In the genomic region with DNA sequence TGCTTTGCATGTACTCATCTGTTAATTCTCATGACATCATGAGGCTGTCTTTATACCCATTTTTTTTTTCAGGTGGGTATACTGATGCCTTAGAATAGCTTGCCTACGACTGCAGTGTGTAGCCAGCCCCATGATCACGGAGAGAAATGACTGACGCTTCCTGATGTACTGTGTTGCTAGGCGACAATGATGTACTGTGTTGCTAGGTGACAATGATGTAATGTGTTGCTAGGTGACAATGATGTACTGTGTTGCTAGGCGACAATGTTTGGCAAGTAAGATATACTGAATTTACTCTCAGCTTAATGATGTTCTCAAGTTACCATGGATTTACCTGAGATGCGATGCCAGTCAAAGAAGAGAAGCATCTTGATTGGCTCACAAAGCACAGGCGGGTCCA, we compare ENCODE assay signal across 10 mouse cellular contexts. TPM values are rescaled to one million over a fixed set of nuclear protein-coding genes. Genes with fewer than 3 reads are reported as not detected.
DNase-seq lines count a peak whose midpoint lies in the region; ATAC-seq and TF ChIP-seq lines count a peak whose summit lies in the region.
"Had no signal": no experiment of that assay in that cellular context is flagged by ENCODE, and none has a peak within 500 bp of the region (broad histone marks: within the 10 kb centered on the region; RNA-seq: fewer than 3 reads in every experiment).

TSS of gene Gzmk (minus strand) at position 98 of the 400 bp plus-strand sequence.

- no peaks in the 10 kb centered on the region for H3K27me3 ChIP-seq in lung, embryonic 14.5 days (ENCODE audit: insufficient read depth, low read length)

- no peak for ATAC-seq in lung, embryonic 14.5 days (ENCODE audit: insufficient read depth)

- 45% methylated on average over 7 of the region's 7 CpGs for WGBS in lung, embryonic 14.5 days

- peak; percentile 28 for DNase-seq in lung, embryonic 14.5 days
- DNase-seq in lung, postnatal 36 days = no peak
- peak; percentile 6 to 8 for DNase-seq in frontal cortex, postnatal 25 days (ENCODE audit: low spot score in 2 of 2)
- peak; percentile 56 for DNase-seq in mesoderm, embryonic 11.5 days (ENCODE audit: low read depth, low spot score)
- DNase-seq in right cerebral cortex, postnatal 4 days = peak; percentile 12
- no peak for DNase-seq in gastrocnemius, postnatal 10 days
- DNase-seq in kidney, adult 9 months = no peak
- no peak for DNase-seq in adrenal gland, postnatal 36 days

- no peaks in the 10 kb centered on the region for H3K36me3 ChIP-seq in lung, embryonic 14.5 days (ENCODE audit: insufficient read depth)

- H3K4me1 ChIP-seq in lung, embryonic 14.5 days (ENCODE audit: insufficient read depth) = 0 out of 2 replicates have a peak, but pooled peaks cover 3% of the 10 kb centered on the region

- H3K4me3 ChIP-seq in lung, embryonic 14.5 days (ENCODE audit: low read depth, low read length) = no peak within 1 kb of the TSS

- H3K27ac ChIP-seq in lung, embryonic 14.5 days (ENCODE audit: low read depth) = no peak within 1 kb of the TSS

- no peak for TF ChIP-seq CTCF in lung, embryonic 14.5 days (IDR thresholded peaks at IDR 0.05; ENCODE audit: low read depth)

- no peaks in the 10 kb centered on the region for H3K9me3 ChIP-seq in lung, embryonic 14.5 days (ENCODE audit: low read depth, low read length)

- no peak within 1 kb of the TSS for H3K9ac ChIP-seq in lung, embryonic 14.5 days

- H3K4me2 ChIP-seq in lung, embryonic 14.5 days = no peak within 1 kb of the TSS

RNA-seq across cellular contexts. Expression of gene Gzmk, which starts in this region (rescaled TPM):
- polyA plus RNA-seq in lung, embryonic 14.5 days (2014; fragmentation: Nextera tagmentation; extraction: Ambion mirVana) = not detected in 2 replicates
- total RNA-seq in gastrocnemius, postnatal 10 days (2021) = not detected
- total RNA-seq in adrenal gland, postnatal 36 days (2021) = not detected
- polyA plus RNA-seq: intestine, embryonic 14.5 days; lung, embryonic 16.5 days had no signal

Comparison
In these comparisons a context has a peak if more than half of its experiments do, and no peak if none do; other contexts are left out.
1. Peak in DNase-seq in lung, embryonic 14.5 days; RNA of the gene not detected or under 1 TPM.
2. DNase-seq: peak in frontal cortex, postnatal 25 days (2 of 2), mesoderm, embryonic 11.5 days (single experiment) and right cerebral cortex, postnatal 4 days (single experiment); none in lung, postnatal 36 days (single experiment), gastrocnemius, postnatal 10 days (single experiment), kidney, adult 9 months (single experiment) and adrenal gland, postnatal 36 days (0 of 2).